Mouse (Mus musculus) olfactory bulb, adult 2 months (tissue): ENCODE measurements at regions not wholly inside any gene's neighbourhood (a gene's known extent, or its start where the extent isn't known, plus 50 kb on each side); places are given as distances from the start of the nearest gene placed in this dataset.

Source experiments
- CTCF ChIP-seq: fragments of 200-500 bp; IDR thresholded peaks from 2 replicates; pipeline ENCODE4 v1.5.1; 2012; ENCODE audit warnings: low read depth, mild to moderate bottlenecking, low read length, moderate library complexity; ENCODE audit not compliant: insufficient read depth
- POLR2A ChIP-seq: fragments of 200-500 bp; IDR thresholded peaks from 2 replicates; pipeline ENCODE4 v1.6.1; 2012; ENCODE audit warnings: mild to moderate bottlenecking, low read depth, low read length, moderate library complexity; ENCODE audit not compliant: insufficient read depth

DNA sequence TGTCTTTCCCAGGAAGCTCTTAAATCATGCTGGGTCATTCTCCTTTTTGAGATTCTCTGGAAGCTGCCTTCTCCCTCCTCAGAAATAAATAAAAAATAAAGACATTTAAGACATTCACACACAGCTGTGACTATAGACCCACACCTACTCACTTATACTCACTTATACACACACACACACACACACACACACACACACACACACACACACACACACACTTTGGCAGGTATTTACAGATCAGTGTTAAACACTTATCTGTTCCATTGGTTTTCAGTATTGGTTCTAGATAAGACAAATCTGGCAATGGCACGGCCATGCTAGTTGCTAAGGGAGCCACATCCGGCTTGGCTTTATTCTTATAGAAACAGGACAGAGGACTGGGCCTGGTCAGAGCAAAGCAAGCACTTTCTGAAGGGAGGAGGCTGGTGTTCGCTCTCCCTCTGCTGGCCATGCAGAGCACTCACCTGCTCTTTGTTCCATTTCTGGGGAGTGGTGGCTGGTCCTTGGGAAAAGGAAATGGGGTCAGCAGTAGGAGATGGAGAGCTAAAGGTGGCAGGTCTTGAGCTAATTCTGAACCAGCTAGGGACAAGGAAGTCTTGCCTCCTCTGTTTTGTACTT is 123.8 kb upstream of the C1qtnf7 start:
- TF ChIP-seq CTCF (0 out of 2 replicates have a peak, but pooled peaks have one; percentile 27), POLR2A (no peak)
